Mouse (Mus musculus): ENCODE results near the gene Ifitm10. TPM values are rescaled to one million over a fixed set of nuclear protein-coding genes. Genes with fewer than 3 reads are reported as not detected.
A peak's percentile ranks its signal among the peaks of the same experiment; 100 is the strongest.

Ifitm10 gene
- polyA plus RNA-seq, 1 experiment from 2014 or later, result 2.5 TPM

- Histone ChIP-seq H3K9ac (replicated peaks; ENCODE audit: low read length) (no peak overlapping the region), H3K4me3 (ENCODE audit: low read length) (no peak overlapping the region), H3K4me2 (replicated peaks; ENCODE audit: low read depth, low read length) (no peak overlapping the region), H3K36me3 (ENCODE audit: insufficient read depth, low read length) (no peaks in the 10 kb centered on the region), H3K27ac (ENCODE audit: low read length) (no peak overlapping the region), H3K27me3 (ENCODE audit: insufficient read depth, low read length) (no peaks in the 10 kb centered on the region), H3K4me1 (ENCODE audit: insufficient read depth, low read length) (peaks cover 11% of the 10 kb centered on the region), H3K9me3 (ENCODE audit: low read length) (no peaks in the 10 kb centered on the region)
- 72% methylated on average over 5 of the region's 5 CpGs for WGBS
- ATAC-seq (ENCODE audit: low FRiP score, low TSS enrichment), result no peak
Observed at GRCm38 (mm10) chr7:142353854-142354253, 19.7 kb downstream of the Ifitm10 start.

- H3K4me3 ChIP-seq (ENCODE audit: low read length), result no peak overlapping the region
- 49% methylated on average over 5 of the region's 5 CpGs for WGBS
- 0 out of 2 replicates have a peak overlapping the region, but pooled peaks have one; percentile 36 for H3K27ac ChIP-seq (ENCODE audit: low read length)
Observed at GRCm38 (mm10) chr7:142351569-142351968, 22.0 kb downstream of the Ifitm10 start.

GRCm38 (mm10) chr7:142349308-142349961 lies 24.1 kb downstream of the Ifitm10 start:
- WGBS, result 24% methylated on average over 9 of the region's 9 CpGs
- Histone ChIP-seq H3K4me3 (ENCODE audit: low read length) (no peak overlapping the region), H3K9me3 (ENCODE audit: low read length) (no peaks in the 10 kb centered on the region), H3K27ac (ENCODE audit: low read length) (peak overlapping the region; percentile 27; the same call in 1 of the 2 replicates), H3K4me2 (replicated peaks; ENCODE audit: low read depth, low read length) (no peak overlapping the region), H3K9ac (replicated peaks; ENCODE audit: low read length) (no peak overlapping the region), H3K4me1 (ENCODE audit: insufficient read depth, low read length) (peaks cover 11% of the 10 kb centered on the region), H3K27me3 (ENCODE audit: insufficient read depth, low read length) (no peaks in the 10 kb centered on the region), H3K36me3 (ENCODE audit: insufficient read depth, low read length) (no peaks in the 10 kb centered on the region)
- ATAC-seq (ENCODE audit: low FRiP score, low TSS enrichment), result peak; percentile 70

More at GRCm38 (mm10) chr7:142351569-142351968, 22.0 kb downstream of the Ifitm10 start:
- no peak for ATAC-seq (ENCODE audit: low FRiP score, low TSS enrichment)
- peaks cover 11% of the 10 kb centered on the region for H3K4me1 ChIP-seq (ENCODE audit: insufficient read depth, low read length)
- no peaks in the 10 kb centered on the region for H3K36me3 ChIP-seq (ENCODE audit: insufficient read depth, low read length)
- no peaks in the 10 kb centered on the region for H3K9me3 ChIP-seq (ENCODE audit: low read length)
- H3K27me3 ChIP-seq (ENCODE audit: insufficient read depth, low read length), result no peaks in the 10 kb centered on the region
- H3K9ac ChIP-seq (replicated peaks; ENCODE audit: low read length), result no peak overlapping the region
- H3K4me2 ChIP-seq (replicated peaks; ENCODE audit: low read depth, low read length), result no peak overlapping the region

DNA sequence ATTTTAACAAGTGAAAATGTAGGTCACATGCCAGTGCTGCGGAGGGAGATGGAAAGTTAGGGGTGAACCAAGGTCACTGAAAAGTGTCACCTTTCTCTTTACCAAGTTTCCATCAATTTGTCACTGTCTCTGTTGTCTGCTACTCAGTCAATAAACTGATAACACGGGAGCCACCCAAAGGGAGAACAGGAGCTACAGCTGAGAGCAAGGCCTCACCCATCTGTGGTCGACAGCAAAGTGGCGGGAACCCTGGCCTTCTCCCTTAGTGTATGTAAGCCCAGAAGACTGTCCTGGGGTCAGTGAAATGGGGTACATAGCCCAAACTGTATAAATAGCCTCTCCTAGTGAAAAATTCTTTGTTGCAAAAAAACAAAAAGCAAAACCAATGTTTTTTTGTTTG lies 26.0 kb downstream of the Ifitm10 start:
- no peak overlapping the region for H3K4me3 ChIP-seq (ENCODE audit: low read length)
- H3K9me3 ChIP-seq (ENCODE audit: low read length), result no peaks in the 10 kb centered on the region
- H3K27me3 ChIP-seq (ENCODE audit: insufficient read depth, low read length), result no peaks in the 10 kb centered on the region
- ATAC-seq (ENCODE audit: low FRiP score, low TSS enrichment), result no peak
- peaks cover 11% of the 10 kb centered on the region for H3K4me1 ChIP-seq (ENCODE audit: insufficient read depth, low read length)
- H3K9ac ChIP-seq (replicated peaks; ENCODE audit: low read length), result no peak overlapping the region
- H3K36me3 ChIP-seq (ENCODE audit: insufficient read depth, low read length), result no peaks in the 10 kb centered on the region
- no peak overlapping the region for H3K4me2 ChIP-seq (replicated peaks; ENCODE audit: low read depth, low read length)
- H3K27ac ChIP-seq (ENCODE audit: low read length), result no peak overlapping the region
- WGBS, result 64% methylated on average over 4 of the region's 4 CpGs

- H3K9ac ChIP-seq (replicated peaks; ENCODE audit: low read length), result no peak overlapping the region
- no peaks in the 10 kb centered on the region for H3K27me3 ChIP-seq (ENCODE audit: insufficient read depth, low read length)
- H3K4me2 ChIP-seq (replicated peaks; ENCODE audit: low read depth, low read length), result no peak overlapping the region
- WGBS, result 54% methylated on average over 3 of the region's 3 CpGs
- ATAC-seq (ENCODE audit: low FRiP score, low TSS enrichment), result no peak
- no peak overlapping the region for H3K4me3 ChIP-seq (ENCODE audit: low read length)
- no peak overlapping the region; the same call in 1 of the 2 replicates for H3K27ac ChIP-seq (ENCODE audit: low read length)
- peaks cover 13% of the 10 kb centered on the region; the same call in 1 of the 2 replicates for H3K4me1 ChIP-seq (ENCODE audit: insufficient read depth, low read length)
- H3K36me3 ChIP-seq (ENCODE audit: insufficient read depth, low read length), result no peaks in the 10 kb centered on the region
- no peaks in the 10 kb centered on the region for H3K9me3 ChIP-seq (ENCODE audit: low read length)
Observed at GRCm38 (mm10) chr7:142342247-142342640, 31.3 kb downstream of the Ifitm10 start.

GRCm38 (mm10) chr7:142341564-142342246 lies 31.8 kb downstream of the Ifitm10 start:
- ATAC-seq (ENCODE audit: low FRiP score, low TSS enrichment), result no peak
- Histone ChIP-seq H3K27me3 (ENCODE audit: insufficient read depth, low read length) (no peaks in the 10 kb centered on the region), H3K27ac (ENCODE audit: low read length) (no peak overlapping the region; the same call in 1 of the 2 replicates), H3K4me1 (ENCODE audit: insufficient read depth, low read length) (peaks cover 13% of the 10 kb centered on the region; the same call in 1 of the 2 replicates), H3K4me2 (replicated peaks; ENCODE audit: low read depth, low read length) (no peak overlapping the region), H3K36me3 (ENCODE audit: insufficient read depth, low read length) (no peaks in the 10 kb centered on the region), H3K9ac (replicated peaks; ENCODE audit: low read length) (no peak overlapping the region), H3K4me3 (ENCODE audit: low read length) (no peak overlapping the region), H3K9me3 (ENCODE audit: low read length) (no peaks in the 10 kb centered on the region)
- WGBS, result 57% methylated on average over 10 of the region's 10 CpGs

DNA sequence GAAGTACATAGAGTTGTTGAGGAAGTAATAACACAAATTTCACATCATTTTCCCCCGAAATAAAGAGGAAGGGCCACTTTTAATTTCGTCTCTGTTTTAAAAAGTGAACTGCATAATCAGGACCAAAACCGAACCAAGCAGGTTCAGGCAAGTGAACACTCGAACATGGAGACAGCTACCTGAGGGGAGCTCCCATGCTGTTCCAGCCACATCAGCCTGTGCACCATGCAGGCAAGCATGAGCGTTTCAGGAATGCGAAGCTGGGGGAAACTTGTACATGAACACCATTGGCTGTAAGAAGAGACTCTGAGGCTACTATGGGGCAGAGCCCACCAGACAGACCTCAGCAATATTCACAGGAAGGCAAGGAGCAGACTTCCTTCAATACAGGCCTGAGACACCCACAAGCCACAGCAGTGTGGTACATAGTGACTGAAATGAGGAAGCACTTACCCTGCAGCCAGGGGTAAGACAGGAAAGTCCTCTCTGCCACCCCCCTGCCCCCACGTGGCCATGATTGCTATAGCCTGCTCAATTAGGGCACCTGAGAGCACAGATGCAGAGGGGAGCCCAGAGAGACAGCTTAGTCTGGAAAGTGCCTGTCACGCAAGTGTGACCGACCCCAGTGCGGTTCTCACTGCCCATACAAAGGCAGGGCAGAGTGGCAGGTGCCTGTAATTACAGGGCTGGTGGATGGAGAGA lies 33.1 kb downstream of the Ifitm10 start:
- Histone ChIP-seq H3K4me3 (ENCODE audit: low read length) (no peak overlapping the region), H3K4me2 (replicated peaks; ENCODE audit: low read depth, low read length) (no peak overlapping the region), H3K9me3 (ENCODE audit: low read length) (no peaks in the 10 kb centered on the region), H3K27ac (ENCODE audit: low read length) (no peak overlapping the region), H3K9ac (replicated peaks; ENCODE audit: low read length) (no peak overlapping the region), H3K27me3 (ENCODE audit: insufficient read depth, low read length) (no peaks in the 10 kb centered on the region), H3K36me3 (ENCODE audit: insufficient read depth, low read length) (no peaks in the 10 kb centered on the region), H3K4me1 (ENCODE audit: insufficient read depth, low read length) (peaks cover 13% of the 10 kb centered on the region; the same call in 1 of the 2 replicates)
- 43% methylated on average over 10 of the region's 10 CpGs for WGBS
- ATAC-seq (ENCODE audit: low FRiP score, low TSS enrichment), result peak; percentile 47; the same call in 1 of the 2 replicates

GRCm38 (mm10) chr7:142335151-142335550 lies 38.4 kb downstream of the Ifitm10 start:
- no peak for ATAC-seq (ENCODE audit: low FRiP score, low TSS enrichment)
- H3K27ac ChIP-seq (ENCODE audit: low read length), result no peak overlapping the region

GRCm38 (mm10) chr7:142334246-142334645 lies 39.3 kb downstream of the Ifitm10 start:
- Histone ChIP-seq H3K9ac (replicated peaks; ENCODE audit: low read length) (no peak overlapping the region), H3K4me1 (ENCODE audit: insufficient read depth, low read length) (peaks cover 12% of the 10 kb centered on the region), H3K36me3 (ENCODE audit: insufficient read depth, low read length) (no peaks in the 10 kb centered on the region), H3K4me2 (replicated peaks; ENCODE audit: low read depth, low read length) (no peak overlapping the region), H3K4me3 (ENCODE audit: low read length) (no peak overlapping the region), H3K27me3 (ENCODE audit: insufficient read depth, low read length) (no peaks in the 10 kb centered on the region), H3K9me3 (ENCODE audit: low read length) (no peaks in the 10 kb centered on the region), H3K27ac (ENCODE audit: low read length) (no peak overlapping the region)
- peak; percentile 75 for ATAC-seq (ENCODE audit: low FRiP score, low TSS enrichment)
- 2% methylated on average over 3 of the region's 3 CpGs for WGBS

More at GRCm38 (mm10) chr7:142335151-142335550, 38.4 kb downstream of the Ifitm10 start:
- no peak overlapping the region for H3K9ac ChIP-seq (replicated peaks; ENCODE audit: low read length)
- H3K4me2 ChIP-seq (replicated peaks; ENCODE audit: low read depth, low read length), result no peak overlapping the region
- H3K9me3 ChIP-seq (ENCODE audit: low read length), result no peaks in the 10 kb centered on the region
- peaks cover 4% of the 10 kb centered on the region for H3K4me1 ChIP-seq (ENCODE audit: insufficient read depth, low read length)
- H3K27me3 ChIP-seq (ENCODE audit: insufficient read depth, low read length), result no peaks in the 10 kb centered on the region
- WGBS, result 82% methylated on average over 8 of the region's 8 CpGs
- H3K4me3 ChIP-seq (ENCODE audit: low read length), result no peak overlapping the region
- no peaks in the 10 kb centered on the region for H3K36me3 ChIP-seq (ENCODE audit: insufficient read depth, low read length)
